16 mouse cellular contexts compared by ENCODE assay signal in genomic region chr19:53032647-53033046, GRCm38 (mm10). TPM values are rescaled to one million over a fixed set of nuclear protein-coding genes. Genes with fewer than 3 reads are reported as not detected.
DNase-seq lines count a peak whose midpoint lies in the region; ATAC-seq lines count a peak whose summit lies in the region.
"Had no signal": no experiment of that assay in that cellular context is flagged by ENCODE, and none has a peak within 500 bp of the region (broad histone marks: within the 10 kb centered on the region; RNA-seq: fewer than 3 reads in every experiment).

No protein-coding gene starts in this region.

- H3K4me3 ChIP-seq in kidney, embryonic 14.5 days (ENCODE audit: low read length): no peak overlapping the region
- H3K4me3 ChIP-seq in liver, embryonic 15.5 days (replicated peaks): peak overlapping the region; percentile 27
- H3K4me3 ChIP-seq in midbrain, embryonic 13.5 days (replicated peaks): no peak overlapping the region
- H3K4me3 ChIP-seq: hindbrain, embryonic 12.5 days; limb, embryonic 13.5 days had no signal

- no peaks in the 10 kb centered on the region for H3K27me3 ChIP-seq in kidney, embryonic 14.5 days (ENCODE audit: control insufficient read depth, insufficient read depth, low read length)
- H3K27me3 ChIP-seq in liver, embryonic 15.5 days: no peaks in the 10 kb centered on the region
- no peaks in the 10 kb centered on the region for H3K27me3 ChIP-seq in midbrain, embryonic 13.5 days
- H3K27me3 ChIP-seq: hindbrain, embryonic 12.5 days; limb, embryonic 13.5 days had no signal

- DNase-seq in kidney, adult 11 months: peak; percentile 82
- DNase-seq in c-Kit-positive CD71-positive TER-119-positive erythroid progenitor cells, embryonic 14.5 days (ENCODE audit: low spot score): peak; percentile 60
- DNase-seq in kidney, adult 9 months: peak; percentile 92
- DNase-seq in spleen, adult 18-20 months: no peak
- DNase-seq in layer of hippocampus, adult 11-12 months (ENCODE audit: low spot score): no peak
- DNase-seq: cerebellum, adult 18-20 months; gastrocnemius, postnatal 36 days; lung, postnatal 14 days; midbrain, embryonic 14.5 days; right cerebral cortex, postnatal 25 days; thymus, postnatal 25 days had no signal

- no peak for ATAC-seq in kidney, embryonic 14.5 days (ENCODE audit: low FRiP score, low TSS enrichment)
- ATAC-seq in liver, embryonic 15.5 days (ENCODE audit: insufficient read depth): peak; percentile 70
- ATAC-seq in midbrain, embryonic 13.5 days: no peak

- 83% methylated on average over 3 of the region's 3 CpGs for WGBS in kidney, embryonic 14.5 days
- 26% methylated on average over 3 of the region's 3 CpGs for WGBS in liver, embryonic 15.5 days (ENCODE audit: insufficient replicate concordance)
- WGBS in midbrain, embryonic 13.5 days: 87% methylated on average over 3 of the region's 3 CpGs

- H3K9me3 ChIP-seq in kidney, embryonic 14.5 days (ENCODE audit: control insufficient read depth, low read length): no peaks in the 10 kb centered on the region
- no peaks in the 10 kb centered on the region for H3K9me3 ChIP-seq in liver, embryonic 15.5 days (replicated peaks)
- no peaks in the 10 kb centered on the region for H3K9me3 ChIP-seq in midbrain, embryonic 13.5 days
- H3K9me3 ChIP-seq: hindbrain, embryonic 12.5 days; limb, embryonic 13.5 days had no signal

- H3K9ac ChIP-seq in kidney, embryonic 14.5 days (ENCODE audit: low read depth, low read length): no peak overlapping the region
- peak overlapping the region; percentile 32 for H3K9ac ChIP-seq in liver, embryonic 15.5 days
- no peak overlapping the region for H3K9ac ChIP-seq in midbrain, embryonic 13.5 days (replicated peaks)
- H3K9ac ChIP-seq: hindbrain, embryonic 12.5 days; limb, embryonic 13.5 days had no signal

- H3K27ac ChIP-seq in kidney, embryonic 14.5 days (ENCODE audit: low read depth, low read length): no peak overlapping the region
- peak overlapping the region; percentile 93 for H3K27ac ChIP-seq in liver, embryonic 15.5 days (replicated peaks)
- no peak overlapping the region for H3K27ac ChIP-seq in midbrain, embryonic 13.5 days
- H3K27ac ChIP-seq: hindbrain, embryonic 12.5 days; limb, embryonic 13.5 days had no signal

- H3K4me1 ChIP-seq in kidney, embryonic 14.5 days (ENCODE audit: control insufficient read depth, insufficient read depth, low read length): peaks cover 3% of the 10 kb centered on the region; the same call in 1 of the 2 replicates
- peaks cover 77% of the 10 kb centered on the region for H3K4me1 ChIP-seq in liver, embryonic 15.5 days (replicated peaks)
- peaks cover 10% of the 10 kb centered on the region for H3K4me1 ChIP-seq in midbrain, embryonic 13.5 days (replicated peaks)

- H3K36me3 ChIP-seq in kidney, embryonic 14.5 days (ENCODE audit: control insufficient read depth, insufficient read depth, low read length): peaks cover 18% of the 10 kb centered on the region; the same call in 1 of the 2 replicates
- peaks cover 45% of the 10 kb centered on the region for H3K36me3 ChIP-seq in liver, embryonic 15.5 days (replicated peaks)
- H3K36me3 ChIP-seq in midbrain, embryonic 13.5 days: peaks cover 27% of the 10 kb centered on the region

- no peak overlapping the region for H3K4me2 ChIP-seq in kidney, embryonic 14.5 days (replicated peaks; ENCODE audit: low read depth, low read length)
- peak overlapping the region; percentile 62 for H3K4me2 ChIP-seq in liver, embryonic 15.5 days
- H3K4me2 ChIP-seq in midbrain, embryonic 13.5 days (replicated peaks): no peak overlapping the region
- H3K4me2 ChIP-seq: hindbrain, embryonic 12.5 days; limb, embryonic 13.5 days had no signal

RNA-seq across cellular contexts. Expression of gene Xpnpep1, which starts 7.4 kb away (rescaled TPM):
- 153 and 164 TPM in 2 replicates for polyA plus RNA-seq in kidney, embryonic 14.5 days (2014; fragmentation: Nextera tagmentation; extraction: Ambion mirVana)
- polyA plus RNA-seq in liver, embryonic 15.5 days (2015; fragmentation: Nextera tagmentation; extraction: Ambion mirVana): 83.4 and 87.2 TPM in 2 replicates
- 121 and 129 TPM in 2 replicates for polyA plus RNA-seq in midbrain, embryonic 13.5 days (2015; fragmentation: Nextera tagmentation; extraction: Ambion mirVana)

Comparison
In these comparisons a context has a peak if more than half of its experiments do, and no peak if none do; other contexts are left out.
1. DNase-seq: peak in kidney, adult 11 months (single experiment), c-Kit-positive CD71-positive TER-119-positive erythroid progenitor cells, embryonic 14.5 days (single experiment) and kidney, adult 9 months (single experiment); none in spleen, adult 18-20 months (0 of 2) and layer of hippocampus, adult 11-12 months (single experiment).